Mouse (Mus musculus) right cerebral cortex, postnatal 10 days (tissue): ENCODE data around the gene Mib2.
"Not testable (repeated sequence)": the region's sequence is repeated elsewhere in the genome, so short reads cannot be mapped to it uniquely, and the experiment has no call there.

Source experiments
- DNase-seq, 2 experiments: peaks; one replicate each; pipeline ENCODE4 v3.0.0; 2021; ENCODE audit warnings: low spot score in 2 of 2

The Mib2 gene

GRCm38 (mm10) chr4:155670236-155670635 lies 1.2 kb upstream of the Mib2 start:
- DNase-seq = not testable (repeated sequence)

- no peak for DNase-seq
These were observed 639 bp upstream of the Mib2 start for GRCm38 (mm10) chr4:155669598-155670075.

GRCm38 (mm10) chr4:155666903-155667302 lies 2.1 kb downstream of the Mib2 start:
- no peak for DNase-seq

GRCm38 (mm10) chr4:155660641-155661040 lies 8.4 kb downstream of the Mib2 start:
- no peak for DNase-seq

GRCm38 (mm10) chr4:155658961-155659360 lies 10.0 kb downstream of the Mib2 start:
- DNase-seq = no peak

GRCm38 (mm10) chr4:155656214-155656751 lies 12.7 kb downstream of the Mib2 start:
- DNase-seq = no peak

- DNase-seq = no peak
These were observed 14.3 kb downstream of the Mib2 start for GRCm38 (mm10) chr4:155654456-155655298.

- DNase-seq = no peak
These were observed 14.9 kb downstream of the Mib2 start for GRCm38 (mm10) chr4:155654183-155654455.

GRCm38 (mm10) chr4:155653451-155654182 lies 15.4 kb downstream of the Mib2 start:
- DNase-seq = no peak

GRCm38 (mm10) chr4:155653086-155653450 lies 15.9 kb downstream of the Mib2 start, which contains the start of gene Mmp23:
Mmp23 (minus strand) TSS chr4:155653384.
- peak in 1 of 2 experiments; percentile 56 for DNase-seq

- DNase-seq = no peak
These were observed 16.5 kb downstream of the Mib2 start for GRCm38 (mm10) chr4:155652283-155653085.

GRCm38 (mm10) chr4:155651553-155652269 lies 17.3 kb downstream of the Mib2 start:
- DNase-seq = no peak

- DNase-seq = no peak
These were observed 19.6 kb downstream of the Mib2 start for GRCm38 (mm10) chr4:155649355-155649754.

- no peak for DNase-seq
These were observed 23.3 kb downstream of the Mib2 start for GRCm38 (mm10) chr4:155645721-155646120.

GRCm38 (mm10) chr4:155645308-155645707 lies 23.7 kb downstream of the Mib2 start, which contains the start of gene Gm10563:
Gm10563 (minus strand) TSS chr4:155645408.
- not testable (repeated sequence) for DNase-seq

- DNase-seq = no peak
These were observed 25.5 kb downstream of the Mib2 start for GRCm38 (mm10) chr4:155643531-155643930.

- no peak for DNase-seq
These were observed 33.1 kb downstream of the Mib2 start for GRCm38 (mm10) chr4:155635766-155636499.

GRCm38 (mm10) chr4:155630267-155630666 lies 38.7 kb downstream of the Mib2 start:
- DNase-seq = no peak

GRCm38 (mm10) chr4:155624338-155625291 lies 44.4 kb downstream of the Mib2 start, which contains the start of gene Cdk11b:
Cdk11b (plus strand) TSS chr4:155624854.
- DNase-seq = peak; percentile 99
